Mouse (Mus musculus) left cerebral cortex, adult 11 months (tissue): ENCODE results near the gene Kcnj16.

Experiments
- DNase-seq: peaks from one replicate; pipeline ENCODE4 v3.0.0; 2022; ENCODE audit warnings: low spot score

Kcnj16 gene

GRCm38 (mm10) chr11:110967762-110968135, at the start of gene Kcnj16:
Kcnj16 (plus strand) TSS chr11:110968033.
- DNase-seq, result no peak

GRCm38 (mm10) chr11:110918808-110919465, 48.9 kb upstream of the Kcnj16 start:
- no peak for DNase-seq

GRCm38 (mm10) chr11:110935699-110936098, 32.1 kb upstream of the Kcnj16 start:
- no peak for DNase-seq

GRCm38 (mm10) chr11:110942280-110942679, 25.6 kb upstream of the Kcnj16 start:
- no peak for DNase-seq

- no peak for DNase-seq
These were observed 25.1 kb upstream of the Kcnj16 start for GRCm38 (mm10) chr11:110942695-110943135.

- DNase-seq, result no peak
These were observed 11.2 kb upstream of the Kcnj16 start for GRCm38 (mm10) chr11:110956665-110957064.

GRCm38 (mm10) chr11:110961592-110962021, 6.2 kb upstream of the Kcnj16 start:
- no peak for DNase-seq

GRCm38 (mm10) chr11:110967019-110967761, 643 bp upstream of the Kcnj16 start:
- DNase-seq, result no peak

- no peak for DNase-seq
These were observed 1.1 kb downstream of the Kcnj16 start for GRCm38 (mm10) chr11:110968901-110969300.

GRCm38 (mm10) chr11:110985508-110985907, 17.7 kb downstream of the Kcnj16 start:
- no peak for DNase-seq

GRCm38 (mm10) chr11:110985949-110986348, 18.1 kb downstream of the Kcnj16 start:
- DNase-seq, result no peak

- no peak for DNase-seq
These were observed 25.8 kb downstream of the Kcnj16 start for GRCm38 (mm10) chr11:110993616-110994015.

GRCm38 (mm10) chr11:110997211-110997610, 29.4 kb downstream of the Kcnj16 start:
- DNase-seq, result peak; percentile 2

GRCm38 (mm10) chr11:111005103-111005502, 37.3 kb downstream of the Kcnj16 start:
- no peak for DNase-seq

GRCm38 (mm10) chr11:111009471-111009870, 41.6 kb downstream of the Kcnj16 start:
- DNase-seq, result no peak

GRCm38 (mm10) chr11:111016206-111016605, 48.4 kb downstream of the Kcnj16 start:
- DNase-seq, result no peak

GRCm38 (mm10) chr11:111020211-111020610, 52.4 kb downstream of the Kcnj16 start:
- DNase-seq, result no peak

GRCm38 (mm10) chr11:111022681-111023281, 54.9 kb downstream of the Kcnj16 start:
- DNase-seq, result no peak

GRCm38 (mm10) chr11:111042175-111042574, 74.3 kb downstream of the Kcnj16 start:
- DNase-seq, result no peak

- DNase-seq, result no peak
These were observed 75.5 kb downstream of the Kcnj16 start for GRCm38 (mm10) chr11:111043298-111043697.

- DNase-seq, result no peak
These were observed 86.4 kb downstream of the Kcnj16 start for GRCm38 (mm10) chr11:111054252-111054651.

- no peak for DNase-seq
These were observed 87.3 kb downstream of the Kcnj16 start for GRCm38 (mm10) chr11:111054854-111055822.
